Mouse (Mus musculus) 3T3-L1 (cell line): Measurements from ENCODE around the gene Spsb2.
"Not testable (repeated sequence)": the region's sequence is repeated elsewhere in the genome, so short reads cannot be mapped to it uniquely, and the experiment has no call there.

ENCODE experiments used
- DNase-seq: peaks from one replicate; pipeline ENCODE4 v3.0.0-alpha.2; 2015; ENCODE audit warnings: low read depth, low spot score

Spsb2 gene

DNA sequence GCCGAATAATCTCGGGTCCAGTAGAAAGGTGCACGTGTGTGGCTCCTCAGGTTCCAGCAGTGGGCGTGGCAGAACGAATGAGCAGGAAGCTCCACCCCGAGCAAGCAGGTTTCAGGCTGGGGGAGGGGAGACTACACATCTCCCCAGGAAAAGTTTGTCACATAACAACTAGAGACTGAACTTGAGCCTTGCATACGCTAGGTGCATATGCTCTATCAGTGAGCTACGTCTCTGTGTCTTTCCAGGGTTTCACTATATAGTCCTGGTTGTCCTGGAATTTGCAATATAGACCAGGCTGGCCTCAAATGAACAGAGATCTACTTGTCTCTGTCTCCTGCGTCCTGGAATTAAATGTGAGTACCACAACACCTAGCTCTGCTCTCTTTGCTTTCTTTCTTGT lies 6.1 kb upstream of the Spsb2 start:
- not testable (repeated sequence) for DNase-seq

DNA sequence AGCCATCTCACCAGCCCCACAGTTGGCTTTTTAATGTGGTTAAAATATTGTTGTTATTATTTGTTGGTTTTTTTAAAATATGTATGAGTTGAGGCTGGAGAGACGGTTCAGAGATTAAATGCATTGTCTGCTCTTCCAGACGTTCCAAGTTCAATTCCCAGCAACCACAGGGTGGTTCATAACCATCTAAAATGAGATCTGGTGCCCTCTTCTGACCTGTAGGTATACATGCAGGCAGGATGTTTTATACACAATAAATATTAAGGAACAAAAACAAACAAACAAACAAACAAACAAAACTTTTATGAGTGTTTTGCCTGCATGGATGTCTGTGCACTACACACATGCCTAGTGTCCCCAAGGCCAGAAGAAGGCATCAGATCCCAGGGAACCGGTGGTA lies 5.4 kb upstream of the Spsb2 start:
- no peak for DNase-seq

DNA sequence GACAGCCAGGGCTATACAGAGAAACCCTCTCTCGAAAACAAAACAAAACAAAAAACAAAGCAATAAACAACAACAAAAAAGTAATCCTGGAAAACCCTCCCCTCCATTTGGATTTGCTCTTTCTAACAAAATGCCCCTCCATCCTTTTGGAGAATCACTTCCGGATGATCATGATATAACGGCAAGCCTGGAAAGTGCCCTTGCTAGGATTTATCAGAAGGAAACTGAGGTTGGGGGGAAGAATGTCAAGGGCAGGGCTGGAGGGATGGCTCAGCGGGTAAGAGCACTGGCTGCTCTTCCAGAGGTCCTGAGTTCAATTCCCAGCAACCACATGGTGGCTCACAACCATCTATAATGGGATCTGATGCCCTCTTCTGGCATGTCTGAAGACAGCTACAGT lies 4.8 kb upstream of the Spsb2 start:
- DNase-seq: not testable (repeated sequence)

DNA sequence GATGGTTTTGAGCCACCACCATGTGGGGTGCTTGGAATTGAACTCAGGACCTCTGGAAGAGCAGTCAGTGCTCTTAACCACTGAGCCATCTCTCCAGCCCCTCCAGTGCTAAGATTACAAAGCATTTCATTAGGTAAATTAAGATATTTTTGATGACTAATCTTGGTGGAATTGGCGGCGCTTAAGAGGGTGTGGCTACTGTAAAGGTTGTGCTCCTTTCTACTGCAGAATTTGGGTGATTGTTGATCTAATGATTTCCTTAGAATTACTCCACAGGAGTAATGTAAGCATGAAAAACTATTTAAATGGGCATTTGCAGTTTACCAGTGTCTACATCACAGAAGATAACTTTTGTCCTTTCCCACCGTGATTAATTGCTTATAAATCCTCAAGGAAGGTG lies 4.1 kb upstream of the Spsb2 start:
- DNase-seq: no peak

DNA sequence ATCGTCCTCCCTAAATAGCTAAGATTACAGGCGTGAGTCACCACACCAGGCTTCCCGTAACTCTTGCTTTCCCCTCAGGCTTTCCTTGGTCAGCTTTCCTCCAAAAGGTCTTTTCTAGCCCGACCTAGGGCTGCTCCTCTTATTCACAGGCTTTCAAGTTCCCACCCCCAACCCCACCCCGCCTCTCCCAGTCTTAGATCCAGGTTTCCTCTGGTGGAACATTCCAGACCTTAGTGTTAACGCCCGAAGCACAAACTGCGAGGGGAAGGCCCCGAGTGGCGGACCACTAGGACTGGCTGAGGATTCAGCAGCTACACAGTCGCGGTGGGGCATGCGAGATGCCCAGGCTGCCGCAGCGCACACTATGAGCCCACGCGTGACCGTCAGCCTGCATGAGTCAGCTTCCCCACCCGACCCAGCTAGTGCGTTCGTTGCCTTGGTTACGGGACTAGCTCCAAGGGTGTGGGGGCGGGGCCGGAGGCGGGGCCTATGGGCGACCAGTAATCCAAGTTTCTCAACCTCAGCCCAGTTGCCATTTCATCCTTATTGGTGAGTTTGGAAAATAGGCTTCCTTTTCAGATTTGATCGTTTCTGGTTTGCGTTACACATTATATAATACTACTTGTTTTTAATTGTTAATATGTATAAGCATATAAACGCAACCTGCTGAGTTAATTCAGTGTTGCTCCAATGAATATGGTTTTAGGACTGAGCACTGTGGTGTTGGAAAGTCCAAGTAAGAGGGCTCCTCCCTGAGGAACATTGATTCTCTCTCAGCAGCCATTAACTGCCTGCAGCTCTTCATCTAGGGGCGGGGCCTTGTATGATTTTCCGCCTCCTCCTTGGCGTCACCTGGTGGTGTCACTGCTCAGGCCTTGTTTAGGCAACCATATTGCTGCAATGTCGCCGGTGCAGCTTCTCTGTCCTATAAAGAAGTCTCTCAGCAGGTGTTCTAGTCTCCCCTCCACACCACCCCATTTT lies 2.8 kb upstream of the Spsb2 start:
- DNase-seq: peak; percentile 99

DNA sequence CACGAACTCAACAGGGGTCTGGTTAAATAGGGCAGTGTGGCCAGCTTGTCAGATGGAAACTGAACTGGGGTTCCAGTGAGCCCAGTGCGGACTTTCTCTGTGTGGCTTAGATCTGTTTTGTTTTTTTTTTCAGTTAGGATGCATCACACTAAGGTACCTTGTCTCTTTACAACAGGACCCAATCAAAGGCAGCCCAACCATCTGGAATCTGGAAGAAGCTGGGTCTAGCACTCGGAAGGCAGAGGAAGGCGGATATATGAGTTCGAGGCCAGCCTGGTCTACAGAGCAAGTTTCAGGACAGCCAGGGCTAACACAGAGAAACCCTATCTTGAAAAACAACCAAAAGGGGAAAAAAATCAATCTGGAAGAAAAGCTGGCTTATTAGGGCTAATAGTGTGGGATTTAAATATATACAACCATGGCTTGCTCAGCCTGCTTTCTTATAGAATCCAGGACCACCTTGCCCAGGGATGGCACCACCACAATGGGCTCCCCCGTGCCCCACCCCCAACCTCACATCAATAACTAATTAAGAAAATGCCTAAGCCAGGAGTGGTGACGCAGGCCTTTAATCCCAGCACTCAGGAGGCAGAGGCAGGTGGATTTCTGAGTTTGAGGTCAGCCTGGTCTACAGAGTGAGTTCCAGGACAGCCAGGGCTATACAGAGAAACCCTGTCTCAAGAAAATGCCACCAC lies 1.9 kb upstream of the Spsb2 start:
- no peak for DNase-seq

DNA sequence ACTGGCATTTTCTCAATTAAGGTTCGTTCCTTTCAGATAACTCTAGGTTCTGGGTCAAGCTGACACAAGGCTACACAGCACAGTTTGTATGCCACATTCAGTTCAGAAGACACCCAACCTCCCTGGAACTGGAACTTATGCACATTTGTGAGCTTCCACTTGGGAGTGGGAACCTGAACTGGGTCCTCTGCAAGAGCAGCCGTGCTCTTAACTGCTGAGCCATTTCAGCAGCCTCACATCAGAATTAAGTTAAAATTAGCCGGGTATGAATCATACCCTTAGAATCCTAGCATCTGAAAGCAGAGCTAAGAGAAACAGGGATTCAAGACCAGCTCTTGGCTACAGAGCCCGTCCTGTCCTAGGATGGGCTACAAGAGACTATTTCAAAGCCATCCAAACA lies 1.1 kb upstream of the Spsb2 start:
- peak; percentile 68 for DNase-seq

DNA sequence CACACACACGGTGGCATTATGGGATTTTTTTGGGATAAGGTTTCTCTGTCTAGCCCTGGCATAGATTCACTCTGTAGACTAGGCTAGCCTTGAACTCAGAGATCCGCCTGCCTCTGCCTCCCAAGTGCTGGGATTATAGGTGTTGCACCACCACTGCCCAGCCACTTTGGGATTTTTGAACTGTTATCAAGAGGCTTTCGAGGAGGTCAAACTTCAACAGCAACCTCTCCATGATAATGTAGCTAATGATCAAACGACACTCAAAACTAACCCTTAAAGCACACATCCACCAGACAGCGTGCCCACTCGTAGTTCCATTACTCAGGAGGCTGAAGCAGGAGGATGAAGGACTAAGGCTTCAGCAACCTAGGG lies 489 bp upstream of the Spsb2 start:
- no peak for DNase-seq

DNA sequence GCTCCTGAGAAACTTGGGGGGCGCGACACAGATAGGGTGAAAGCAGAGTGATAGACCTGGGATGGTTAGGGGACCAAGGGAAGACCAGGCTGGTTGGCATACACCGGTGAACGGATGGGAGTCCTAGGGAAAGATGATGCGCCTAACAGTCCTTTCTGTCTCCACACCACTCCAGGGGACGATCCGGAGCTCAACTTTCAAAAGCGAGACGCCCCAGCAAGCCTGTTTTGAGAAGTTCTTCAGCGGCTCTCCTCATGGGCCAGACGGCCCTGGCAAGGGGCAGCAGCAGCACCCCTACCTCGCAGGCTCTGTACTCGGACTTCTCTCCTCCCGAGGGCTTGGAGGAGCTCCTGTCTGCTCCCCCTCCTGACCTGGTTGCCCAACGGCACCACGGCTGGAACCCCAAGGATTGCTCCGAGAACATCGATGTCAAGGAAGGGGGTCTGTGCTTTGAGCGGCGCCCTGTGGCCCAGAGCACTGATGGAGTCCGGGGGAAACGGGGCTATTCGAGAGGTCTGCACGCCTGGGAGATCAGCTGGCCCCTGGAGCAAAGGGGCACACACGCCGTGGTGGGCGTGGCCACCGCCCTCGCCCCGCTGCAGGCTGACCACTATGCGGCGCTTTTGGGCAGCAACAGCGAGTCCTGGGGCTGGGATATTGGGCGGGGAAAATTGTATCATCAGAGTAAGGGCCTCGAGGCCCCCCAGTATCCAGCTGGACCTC lies 752 bp downstream of the Spsb2 start:
- DNase-seq: peak; percentile 91

DNA sequence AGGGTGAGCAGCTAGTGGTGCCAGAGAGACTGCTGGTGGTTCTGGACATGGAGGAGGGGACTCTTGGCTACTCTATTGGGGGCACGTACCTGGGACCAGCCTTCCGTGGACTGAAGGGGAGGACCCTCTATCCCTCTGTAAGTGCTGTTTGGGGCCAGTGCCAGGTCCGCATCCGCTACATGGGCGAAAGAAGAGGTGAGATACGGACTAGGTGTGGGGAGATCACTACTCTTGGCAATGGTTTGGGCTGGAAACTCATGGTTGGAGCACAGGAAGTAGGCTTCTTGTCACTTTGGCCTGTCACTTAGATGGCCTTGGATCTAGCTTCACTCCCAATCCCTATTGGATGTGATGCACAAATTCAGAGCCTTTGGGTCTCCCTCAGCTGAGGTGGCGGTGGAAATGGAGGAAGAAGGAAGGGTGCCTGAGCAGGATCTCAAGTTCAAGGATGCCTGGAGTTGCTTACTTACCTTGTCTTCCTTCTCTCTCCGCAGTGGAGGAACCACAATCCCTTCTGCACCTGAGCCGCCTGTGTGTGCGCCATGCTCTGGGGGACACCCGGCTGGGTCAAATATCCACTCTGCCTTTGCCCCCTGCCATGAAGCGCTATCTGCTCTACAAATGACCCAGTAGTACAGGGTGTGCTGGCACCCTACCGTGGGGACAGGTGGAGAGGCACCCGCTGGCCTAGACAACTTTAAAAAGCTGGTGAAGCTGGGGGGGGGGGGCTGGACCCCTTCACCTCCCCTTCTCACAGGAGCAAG lies 1.5 kb downstream of the Spsb2 start:
- peak; percentile 61 for DNase-seq

DNA sequence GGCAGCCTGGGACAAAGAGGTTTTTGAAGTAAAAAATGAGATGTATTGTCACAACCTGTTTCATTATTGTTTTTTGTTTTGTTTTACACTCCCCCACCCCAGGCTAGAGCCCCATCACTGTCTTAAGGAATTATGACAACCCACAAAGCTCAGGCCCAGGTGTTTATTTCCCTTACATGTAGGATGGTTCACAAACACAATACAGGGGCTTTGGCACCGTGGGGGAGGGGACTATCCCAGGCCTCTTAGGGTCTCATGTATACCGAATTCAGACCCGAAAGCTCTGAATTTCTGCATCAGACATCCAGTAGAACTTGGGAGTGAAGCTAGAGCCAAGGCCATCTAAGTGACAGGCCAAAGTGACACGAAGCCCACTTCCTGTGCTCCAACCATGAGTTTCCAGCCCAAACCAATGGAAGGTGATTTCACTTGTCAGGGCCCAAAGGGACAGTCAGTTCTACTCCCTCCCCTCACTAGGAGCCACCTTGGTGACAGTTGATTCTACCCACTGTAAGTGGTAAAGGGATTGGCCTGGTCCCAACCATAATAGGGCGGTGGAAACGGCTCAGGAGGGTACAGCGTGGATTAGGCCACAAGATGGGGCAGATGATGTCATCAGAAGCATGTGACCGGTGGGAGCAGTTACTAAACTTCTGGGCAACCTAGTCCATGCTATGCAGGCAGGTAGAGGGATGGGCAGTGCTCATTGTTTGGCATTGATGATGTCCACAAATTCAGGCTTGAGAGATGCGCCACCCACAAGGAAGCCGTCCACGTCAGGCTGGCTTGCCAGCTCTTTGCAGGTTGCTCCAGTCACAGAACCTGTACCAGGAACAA lies 2.3 kb downstream of the Spsb2 start:
- peak; percentile 18 for DNase-seq

DNA sequence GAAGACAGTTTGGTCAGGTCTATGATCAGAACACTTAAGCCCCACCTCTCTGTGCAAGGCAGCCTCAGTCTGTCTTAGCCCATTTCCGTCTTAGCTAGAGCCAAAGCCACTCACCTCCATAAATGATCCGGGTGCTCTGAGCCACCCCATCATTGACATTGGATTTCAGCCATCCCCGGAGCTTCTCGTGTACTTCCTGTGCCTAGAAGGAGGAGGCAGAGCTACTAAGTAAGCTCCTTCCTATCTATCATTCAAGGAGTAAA lies 2.9 kb downstream of the Spsb2 start:
- DNase-seq: peak; percentile 24

DNA sequence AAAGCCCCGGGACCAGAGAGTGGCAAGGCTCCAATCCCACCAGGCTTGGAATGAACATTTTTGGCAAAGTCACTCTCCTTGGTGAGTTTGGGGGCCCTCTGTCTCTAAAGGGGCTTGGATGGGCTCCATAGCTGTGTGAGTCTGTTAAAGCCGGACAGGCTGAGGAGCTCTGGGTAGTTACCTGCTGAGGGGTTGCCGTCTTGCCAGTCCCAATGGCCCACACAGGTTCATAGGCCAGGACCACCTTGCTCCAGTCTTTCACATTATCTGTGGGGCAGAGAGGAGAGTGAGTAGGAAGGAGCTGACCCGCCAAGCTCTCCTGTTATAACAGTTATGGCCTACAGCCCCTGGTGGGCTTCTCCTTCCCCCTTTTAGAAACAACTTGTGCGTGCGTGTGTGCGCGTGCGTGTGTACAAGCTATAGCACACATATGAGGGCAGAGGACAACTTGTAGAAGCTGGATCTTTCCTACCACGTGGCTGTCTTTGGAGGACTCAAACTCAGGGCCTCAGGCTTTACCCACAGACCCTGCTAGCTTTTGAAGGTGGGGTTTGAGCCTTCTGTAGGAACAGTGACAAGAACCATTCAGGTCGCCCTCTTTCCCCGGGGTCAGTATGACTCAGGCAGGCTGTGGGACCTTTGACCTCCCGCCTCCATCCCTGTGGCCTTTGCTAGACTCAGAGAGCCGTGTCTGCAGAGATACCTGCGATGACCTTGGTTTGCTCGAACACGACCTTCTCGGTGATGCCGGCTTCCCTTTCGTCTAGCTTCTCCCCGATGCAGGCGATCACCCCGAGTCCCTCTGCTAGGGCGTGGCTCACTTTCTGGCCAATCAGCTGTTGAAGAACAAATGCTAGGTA lies 3.5 kb downstream of the Spsb2 start:
- DNase-seq: no peak

DNA sequence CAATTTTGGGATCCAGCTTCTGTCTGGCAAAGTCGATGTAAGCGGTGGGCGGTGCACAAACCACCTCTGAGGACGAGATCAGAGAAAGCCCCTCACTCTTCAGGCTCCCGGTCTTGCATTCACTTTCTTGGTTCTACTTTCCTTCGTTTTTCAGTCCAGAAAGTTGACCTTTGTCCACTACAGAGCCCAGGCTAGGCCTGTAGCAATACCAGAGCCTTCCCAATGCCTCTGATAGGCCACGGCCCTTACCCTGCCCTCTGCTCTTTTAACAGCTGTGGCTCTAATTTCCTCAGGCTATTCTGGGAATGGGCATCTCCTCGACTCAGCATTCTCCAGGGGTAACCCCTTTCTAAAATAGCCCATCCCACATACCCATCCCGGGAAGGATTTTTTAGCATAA lies 4.4 kb downstream of the Spsb2 start:
- no peak for DNase-seq

DNA sequence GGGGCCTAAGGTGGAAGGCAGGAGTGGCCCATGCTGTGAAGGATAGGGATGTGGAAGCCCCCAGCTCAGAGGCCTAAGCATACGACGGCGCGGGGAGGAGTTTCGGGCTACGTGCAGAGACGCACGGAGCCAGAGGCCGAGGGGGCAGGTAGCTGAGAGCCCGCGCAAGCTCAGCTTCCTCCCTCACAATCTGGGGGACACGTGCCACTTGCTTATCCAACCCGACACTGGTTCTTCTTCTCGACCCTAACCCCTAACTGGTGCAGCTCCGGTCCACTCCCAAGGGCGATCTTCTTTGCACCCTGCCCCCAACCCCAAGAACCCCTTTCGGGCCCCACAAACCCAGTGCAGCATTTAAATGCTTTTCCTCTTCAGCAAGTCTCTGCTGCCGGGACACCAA lies 5.0 kb downstream of the Spsb2 start:
- peak; percentile 80 for DNase-seq

DNA sequence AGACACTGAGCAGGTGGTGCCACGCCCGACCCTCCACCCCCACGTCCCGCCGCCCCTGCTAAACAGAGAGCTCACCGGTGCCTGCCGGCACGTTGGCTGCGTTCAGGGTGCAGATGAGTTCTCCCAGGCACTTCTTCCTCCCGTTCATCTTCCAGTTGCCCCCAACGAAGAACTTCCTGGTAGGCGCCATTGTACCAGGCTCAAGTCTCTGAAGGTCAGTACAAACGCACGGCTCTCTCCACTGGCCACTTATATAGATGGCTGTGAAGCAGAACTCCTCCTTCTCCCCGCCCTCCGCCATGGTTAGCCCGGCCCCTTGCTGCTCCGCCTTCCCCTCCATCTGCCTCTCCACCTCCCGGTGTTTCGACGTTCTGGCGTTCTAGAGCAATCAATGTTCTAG lies 5.5 kb downstream of the Spsb2 start, which contains the start of gene Tpi1:
Gene Tpi1, minus strand, starts transcription at position 364 of the 400 bp plus-strand sequence.
- DNase-seq: peak; percentile 96

DNA sequence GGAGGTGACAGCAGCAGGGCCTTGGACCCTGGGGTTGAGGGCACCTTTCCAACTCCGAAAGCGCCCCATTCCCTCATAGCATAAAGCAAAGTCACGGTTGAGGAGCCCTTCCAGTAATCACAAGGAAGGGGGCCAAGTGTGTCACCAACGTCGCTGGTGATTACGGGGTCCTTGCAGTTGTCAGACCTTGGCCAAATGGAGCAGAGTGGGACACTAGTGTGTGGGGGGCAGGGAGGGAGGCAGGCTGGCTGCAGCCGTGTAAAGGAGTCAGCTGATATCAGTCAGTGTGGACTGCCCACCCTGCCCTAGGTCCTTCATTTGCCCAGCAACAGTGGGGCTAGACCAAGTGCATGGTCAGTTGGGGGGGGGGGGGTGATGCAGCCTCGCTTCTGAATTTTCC lies 6.0 kb downstream of the Spsb2 start:
- DNase-seq: no peak

DNA sequence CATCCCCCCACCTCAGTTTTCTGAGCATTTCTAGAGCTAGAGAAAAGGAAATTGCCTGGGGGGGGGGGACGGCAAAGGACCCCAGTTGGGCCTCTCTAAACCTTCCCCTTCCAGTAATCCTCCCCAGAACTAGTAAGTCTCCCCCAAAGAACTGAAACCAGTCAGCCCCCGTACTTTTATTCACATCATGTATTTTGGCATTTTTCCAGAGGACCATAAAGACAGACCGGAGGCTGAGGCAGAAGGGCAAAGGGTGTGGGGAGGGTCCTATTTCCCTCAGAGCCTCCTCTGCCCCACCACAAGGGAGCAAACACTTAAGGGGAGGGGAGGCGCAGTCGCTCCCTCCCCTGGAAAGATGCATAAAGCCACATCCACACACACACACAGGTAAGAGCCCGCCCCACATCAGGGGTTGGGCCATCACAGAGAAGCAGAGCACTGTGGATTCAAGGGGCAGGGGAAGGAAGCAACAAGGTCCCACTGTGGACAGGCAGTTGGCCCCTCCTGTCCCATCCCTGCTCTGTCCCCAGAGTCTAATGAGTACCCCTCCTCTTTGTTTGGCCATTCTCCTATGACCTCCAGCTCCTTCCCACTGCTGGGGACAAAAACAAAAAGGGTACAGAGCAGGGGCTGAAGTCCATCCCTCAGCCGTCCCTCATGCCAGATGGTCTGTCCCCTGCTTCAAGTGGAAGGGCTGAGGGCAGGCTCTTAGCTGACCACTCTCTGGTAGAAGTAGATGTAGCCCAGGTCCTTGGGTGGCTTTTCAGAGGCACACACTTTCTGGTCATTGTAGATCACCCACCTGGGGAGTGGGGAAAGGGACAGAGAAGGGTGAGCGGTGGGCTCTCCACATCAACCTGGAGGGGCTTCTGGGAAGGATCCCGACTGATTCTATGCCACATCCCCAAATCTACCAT lies 6.7 kb downstream of the Spsb2 start:
- no peak for DNase-seq

DNA sequence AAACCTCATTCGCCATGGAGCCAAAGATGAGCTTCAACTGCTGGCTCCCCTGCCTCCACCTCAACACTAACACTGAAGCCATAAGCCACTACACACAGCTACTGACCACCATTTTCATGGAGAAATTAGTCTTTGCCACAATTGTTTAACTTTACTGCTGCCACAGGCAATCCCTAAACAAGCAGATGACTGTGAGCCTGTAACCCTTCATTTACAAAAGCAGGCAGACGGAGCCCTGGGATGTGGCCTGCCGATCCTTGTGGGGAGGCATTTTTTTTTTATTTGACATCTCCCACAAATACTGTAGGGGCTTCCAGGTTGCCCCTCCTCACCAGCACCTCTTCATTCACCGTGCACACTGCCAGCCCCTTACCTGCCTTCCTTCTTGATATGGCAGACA lies 8.2 kb downstream of the Spsb2 start:
- DNase-seq: no peak
